Mouse (Mus musculus) G1E (cell line): ENCODE measurements around the gene Zfyve28. TPM values are rescaled to one million over a fixed set of nuclear protein-coding genes. Genes with fewer than 3 reads are reported as not detected.

Experiments
- ATAC-seq: 2 replicates; pipeline ENCODE4 v1.8.0; 2016; ENCODE audit warnings: mild to moderate bottlenecking; ENCODE audit not compliant: insufficient number of reproducible peaks, poor library complexity, low FRiP score, severe bottlenecking; ENCODE audit errors: extremely low read depth
- DNase-seq: peaks from one replicate; pipeline ENCODE4 v3.0.0; 2012; ENCODE audit warnings: low spot score
- H3K27me3 ChIP-seq: 2 replicates; pipeline ENCODE4 v1.6.1; 2012; ENCODE audit warnings: mild to moderate bottlenecking, low read length, inconsistent platforms; ENCODE audit not compliant: insufficient read depth
- H3K36me3 ChIP-seq: replicated peaks from 2 replicates; pipeline ENCODE3; 2012; ENCODE audit warnings: mild to moderate bottlenecking, inconsistent platforms
- H3K4me1 ChIP-seq: 2 replicates; pipeline ENCODE4 v1.6.1; 2012; ENCODE audit warnings: low read depth, low read length, inconsistent platforms, mixed read lengths; ENCODE audit not compliant: insufficient read depth
- H3K4me3 ChIP-seq: 2 replicates; pipeline ENCODE4 v1.5.1; 2012; ENCODE audit warnings: low read depth, mild to moderate bottlenecking, inconsistent platforms, low read length, moderate library complexity, mixed read lengths
- H3K9me3 ChIP-seq: replicated peaks from 2 replicates; pipeline ENCODE4 v1.6.1; 2012; ENCODE audit warnings: inconsistent platforms
- CTCF ChIP-seq: IDR thresholded peaks from 2 replicates; pipeline ENCODE4 v1.5.1; 2012; ENCODE audit warnings: low read depth, low read length, inconsistent platforms, mixed read lengths
- GATA1 ChIP-seq: IDR thresholded peaks from 2 replicates; pipeline ENCODE4 v1.6.1; 2012; ENCODE audit warnings: borderline replicate concordance, low read length, inconsistent platforms, mixed read lengths
- GATA2 ChIP-seq: IDR thresholded peaks from 2 replicates; pipeline ENCODE4 v1.6.1; 2012; ENCODE audit warnings: low read depth, low read length, inconsistent platforms, borderline replicate concordance
- POLR2AphosphoS5 ChIP-seq: IDR thresholded peaks from 2 replicates; pipeline ENCODE4 v1.6.1; 2012; ENCODE audit warnings: low read depth, low read length, inconsistent platforms; ENCODE audit not compliant: insufficient replicate concordance
- TAL1 ChIP-seq: conservative IDR thresholded peaks from 2 replicates; pipeline ENCODE4 v1.6.1; 2012; ENCODE audit warnings: low read depth, low read length, inconsistent platforms, mixed read lengths
- polyA plus RNA-seq: library from polyadenylated mRNA; stranded (reverse); fragments of >175 nt; gene quantifications from 2 replicates; pipeline ENCODE4 v1.2.3, GENCODE M21; 2012
- total RNA-seq, 2 experiments: library from RNA; stranded (forward) in 1 of 2; stranded (reverse) in 1 of 2; fragments of 200-1000 nt in 1 of 2; fragments of >200 nt in 1 of 2; fragmentation: Nextera tagmentation in 1 of 2; gene quantifications; 2 replicates each; pipeline ENCODE4 v1.2.3; 2014 to 2017

The Zfyve28 gene
- total and polyA plus RNA-seq, 3 experiments, result 0.05 TPM; not detected in 2

DNA sequence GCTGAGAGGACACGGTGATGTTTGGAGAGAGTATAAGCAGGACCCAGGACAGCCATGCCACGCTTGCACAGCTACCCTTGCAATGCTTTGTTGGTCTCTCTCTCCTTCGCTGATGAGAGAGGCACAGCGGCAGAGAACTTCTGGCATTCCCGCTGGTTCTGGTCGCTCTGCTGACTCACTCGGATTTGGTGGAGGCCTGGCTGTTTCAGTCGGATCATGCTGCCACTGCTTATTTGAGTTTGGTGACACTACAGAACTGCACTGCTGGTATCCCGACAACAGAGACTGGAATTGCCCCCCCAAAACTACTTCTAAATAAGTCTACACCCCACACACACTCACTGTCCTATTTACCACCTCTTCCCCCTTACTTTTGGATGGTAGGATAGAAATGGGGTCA, 9.0 kb downstream of the Zfyve28 start:
- Histone ChIP-seq H3K4me1 (no peaks in the 10 kb centered on the region), H3K9me3 (no peaks in the 10 kb centered on the region), H3K4me3 (no peak overlapping the region), H3K36me3 (no peaks in the 10 kb centered on the region), H3K27me3 (peaks cover 45% of the 10 kb centered on the region)
- DNase-seq, result no peak
- no peak for ATAC-seq
- TF ChIP-seq CTCF (no peak), TAL1 (no peak), GATA1 (no peak), POLR2AphosphoS5 (no peak), GATA2 (no peak)

DNA sequence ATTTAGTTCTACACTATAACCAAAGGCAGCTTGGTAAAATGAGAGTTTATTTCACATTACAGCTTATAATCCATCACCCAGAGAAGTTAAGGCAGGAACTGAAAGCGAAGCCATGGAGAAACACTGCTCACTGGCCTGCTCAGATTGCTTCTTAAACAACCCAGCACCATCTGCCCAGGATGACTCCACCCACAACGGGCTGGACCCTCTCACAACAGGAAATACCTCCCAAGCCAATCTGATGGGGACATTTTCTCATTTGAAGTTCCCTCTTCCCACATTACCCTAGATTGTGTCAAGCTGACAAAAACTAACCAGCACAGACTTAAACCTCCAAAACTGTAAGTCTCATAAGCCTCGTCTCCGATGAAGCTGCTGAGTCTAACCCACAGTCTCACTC, 10.2 kb downstream of the Zfyve28 start:
- Histone ChIP-seq H3K4me3 (no peak overlapping the region), H3K4me1 (no peaks in the 10 kb centered on the region), H3K9me3 (no peaks in the 10 kb centered on the region), H3K27me3 (peaks cover 52% of the 10 kb centered on the region), H3K36me3 (no peaks in the 10 kb centered on the region)
- ATAC-seq, result no peak
- no peak for TF ChIP-seq GATA1
- no peak for TF ChIP-seq CTCF
- TF ChIP-seq POLR2AphosphoS5, result no peak
- DNase-seq, result no peak

DNA sequence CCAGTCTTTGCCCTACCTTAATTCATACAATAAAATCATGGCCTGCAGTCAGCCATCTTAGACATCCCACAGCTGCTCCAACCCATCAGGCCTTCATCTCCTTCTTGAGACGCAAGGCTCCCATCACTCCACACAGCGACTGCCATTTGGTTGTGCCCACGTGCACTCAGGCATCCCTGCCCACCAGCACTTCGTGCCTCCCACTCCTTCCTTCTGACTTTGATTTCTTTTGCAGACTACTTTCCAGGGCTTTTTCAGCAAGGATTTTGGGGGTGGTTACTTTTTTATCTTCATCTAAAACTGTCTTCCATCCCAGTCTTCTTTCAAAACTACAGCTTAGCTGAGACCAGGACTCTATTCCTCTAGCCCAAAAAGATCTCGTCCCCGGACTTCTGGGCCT, 11.5 kb downstream of the Zfyve28 start:
- ATAC-seq, result no peak
- no peak for DNase-seq
- peaks cover 43% of the 10 kb centered on the region for H3K27me3 ChIP-seq
- TF ChIP-seq TAL1, result no peak
- TF ChIP-seq POLR2AphosphoS5, result no peak
- no peak for TF ChIP-seq GATA1
- TF ChIP-seq GATA2, result no peak
- TF ChIP-seq CTCF, result no peak
- H3K4me3 ChIP-seq, result no peak overlapping the region
- no peaks in the 10 kb centered on the region for H3K9me3 ChIP-seq
- H3K36me3 ChIP-seq, result no peaks in the 10 kb centered on the region
- no peaks in the 10 kb centered on the region for H3K4me1 ChIP-seq

DNA sequence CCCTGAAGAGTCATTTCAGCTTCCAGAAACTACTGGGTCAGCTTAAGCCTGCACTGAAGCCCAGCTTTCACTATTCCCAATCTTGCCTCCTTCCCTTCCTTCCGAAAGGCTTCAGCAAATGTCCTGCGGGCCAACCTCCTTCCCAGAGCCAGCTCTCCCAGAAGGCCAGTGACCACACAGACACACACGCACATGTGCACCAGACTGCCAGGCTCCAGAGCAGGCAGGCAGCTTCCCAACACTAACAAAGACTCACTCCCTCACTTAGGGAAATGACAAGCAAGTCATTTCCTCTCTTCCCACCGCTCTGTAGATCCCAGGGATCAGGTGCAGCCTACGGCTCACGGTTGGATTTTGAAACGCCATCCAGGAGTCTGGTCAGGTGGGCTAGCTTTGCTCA, 12.1 kb downstream of the Zfyve28 start:
- no peak for DNase-seq
- Histone ChIP-seq H3K4me1 (no peaks in the 10 kb centered on the region), H3K27me3 (peaks cover 41% of the 10 kb centered on the region), H3K36me3 (no peaks in the 10 kb centered on the region), H3K9me3 (no peaks in the 10 kb centered on the region), H3K4me3 (no peak overlapping the region)
- no peak for ATAC-seq
- no peak for TF ChIP-seq GATA2

DNA sequence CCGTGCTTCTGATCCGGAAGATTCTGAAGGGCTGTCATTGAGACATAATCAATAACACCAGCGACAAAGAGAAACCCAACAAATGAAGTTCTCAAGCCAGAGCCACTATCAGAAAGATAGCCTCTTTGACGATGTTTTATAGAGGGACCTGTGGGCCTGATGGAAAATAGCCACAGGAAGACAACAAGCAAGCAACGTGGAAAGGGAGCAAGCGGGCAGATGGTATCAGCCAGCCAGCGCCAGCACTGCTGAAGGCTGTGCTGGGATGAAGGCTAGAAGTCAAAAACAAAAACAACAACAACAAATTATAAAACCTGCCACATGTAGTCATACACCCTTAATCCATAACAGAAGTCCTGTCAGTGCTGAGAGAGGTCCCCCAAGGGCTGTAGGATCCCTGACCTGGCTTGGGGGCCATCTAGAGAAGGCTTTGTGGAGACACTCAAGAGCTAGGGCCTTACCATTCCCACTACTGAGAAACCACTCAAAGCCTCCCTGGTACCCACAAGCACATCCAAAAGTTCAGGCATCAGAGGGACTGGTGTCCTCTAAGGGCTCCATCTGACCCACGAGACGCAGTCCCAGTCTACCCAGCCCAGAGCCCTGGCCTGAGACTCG, 13.5 kb downstream of the Zfyve28 start:
- Histone ChIP-seq H3K9me3 (no peaks in the 10 kb centered on the region), H3K27me3 (peaks cover 48% of the 10 kb centered on the region), H3K4me3 (no peak overlapping the region), H3K4me1 (no peaks in the 10 kb centered on the region), H3K36me3 (no peaks in the 10 kb centered on the region)
- ATAC-seq, result no peak
- no peak for DNase-seq
- no peak for TF ChIP-seq GATA2
- no peak for TF ChIP-seq GATA1
- TF ChIP-seq TAL1, result no peak
- TF ChIP-seq CTCF, result no peak
- TF ChIP-seq POLR2AphosphoS5, result no peak

DNA sequence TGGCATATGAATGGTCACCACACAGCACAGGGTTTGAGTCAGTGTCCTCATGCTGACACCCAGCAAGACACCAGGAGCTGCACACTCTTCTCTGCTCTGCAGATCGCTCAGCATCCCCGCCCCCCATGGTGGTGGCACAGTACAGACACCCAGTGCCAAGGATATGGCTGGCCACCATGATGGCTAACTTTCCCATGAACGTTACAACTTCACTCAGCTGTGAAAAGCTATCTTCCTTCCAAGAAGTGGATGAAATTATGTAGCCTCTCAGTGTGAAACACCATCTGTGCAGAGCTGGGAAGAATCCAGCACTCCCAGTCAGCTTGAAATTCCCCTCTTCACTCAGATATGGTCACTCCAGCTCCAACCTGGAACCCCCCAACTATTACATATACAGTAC, 14.0 kb downstream of the Zfyve28 start:
- Histone ChIP-seq H3K4me1 (no peaks in the 10 kb centered on the region), H3K9me3 (no peaks in the 10 kb centered on the region), H3K27me3 (peaks cover 53% of the 10 kb centered on the region), H3K36me3 (no peaks in the 10 kb centered on the region), H3K4me3 (no peak overlapping the region)
- DNase-seq (no peak), ATAC-seq (no peak)
- TF ChIP-seq POLR2AphosphoS5, result no peak
- TF ChIP-seq GATA1, result no peak
- TF ChIP-seq GATA2, result no peak
- no peak for TF ChIP-seq TAL1
- no peak for TF ChIP-seq CTCF

DNA sequence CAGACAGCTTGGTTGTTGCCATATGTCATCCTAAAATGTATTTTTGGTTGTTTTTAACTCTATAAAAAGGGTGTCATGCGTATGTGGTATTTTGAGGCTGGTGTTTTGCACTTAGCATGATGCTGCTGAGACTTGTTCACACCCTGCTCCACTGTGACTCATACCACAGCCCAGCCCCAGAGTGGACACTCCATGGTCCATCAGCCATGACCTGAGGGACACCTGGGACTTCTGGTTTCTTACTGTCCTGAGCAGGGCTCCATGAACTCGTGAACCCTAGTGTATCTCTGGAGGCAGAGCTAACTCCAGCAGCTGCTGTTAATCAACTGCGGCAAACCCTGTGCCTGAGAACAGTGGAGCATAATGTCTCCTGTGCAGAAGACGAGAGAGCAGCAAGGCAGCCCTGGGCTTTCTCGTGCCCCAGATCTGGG, 15.0 kb downstream of the Zfyve28 start:
- DNase-seq, result no peak
- TF ChIP-seq GATA1, result no peak
- TF ChIP-seq CTCF, result no peak
- TF ChIP-seq TAL1, result no peak
- TF ChIP-seq GATA2, result no peak
- TF ChIP-seq POLR2AphosphoS5, result no peak
- H3K9me3 ChIP-seq, result no peaks in the 10 kb centered on the region
- H3K27me3 ChIP-seq, result peaks cover 45% of the 10 kb centered on the region
- H3K4me1 ChIP-seq, result no peaks in the 10 kb centered on the region
- H3K4me3 ChIP-seq, result no peak overlapping the region
- no peak for ATAC-seq
- H3K36me3 ChIP-seq, result no peaks in the 10 kb centered on the region
